Mouse (Mus musculus): ENCODE data around the gene Dapk1.

DNA sequence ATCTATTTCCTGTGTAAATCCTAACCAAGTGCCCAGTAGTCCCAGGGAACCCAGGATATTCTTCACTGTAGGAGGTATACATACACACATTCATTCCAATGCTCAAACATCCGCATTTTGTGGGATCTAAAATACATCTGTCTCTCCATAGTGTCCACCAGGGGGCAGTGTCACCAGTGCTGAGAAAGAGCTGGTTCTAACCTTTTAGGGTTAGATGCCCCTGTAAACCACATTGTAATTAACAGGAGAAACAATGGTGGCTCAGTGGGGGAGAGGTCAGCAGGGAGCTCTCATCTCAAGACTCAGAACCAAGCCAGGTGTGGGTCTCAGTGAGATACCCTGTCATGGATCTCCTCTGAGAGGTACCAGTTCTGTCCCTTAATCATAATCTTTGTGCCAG, 144.5 kb downstream of the Dapk1 start:
- no peak for TF ChIP-seq TAL1 (IDR thresholded peaks at IDR 0.05; ENCODE audit: low read length)
- no peak for TF ChIP-seq GATA1 (IDR thresholded peaks at IDR 0.05; ENCODE audit: low read length)

Measured in erythroblast, embryonic 14.5 days (primary cell).